Mouse (Mus musculus): Measurements from ENCODE around the gene Dhx9.
"Not testable (repeated sequence)": the region's sequence is repeated elsewhere in the genome, so short reads cannot be mapped to it uniquely, and the experiment has no call there.

The Dhx9 gene

GRCm38 (mm10) chr1:153486120-153486519 lies 1.3 kb downstream of the Dhx9 start:
- not testable (repeated sequence) for DNase-seq (ENCODE audit: low spot score in 2 of 2)

GRCm38 (mm10) chr1:153485201-153485796 lies 2.2 kb downstream of the Dhx9 start:
- no peak for DNase-seq (ENCODE audit: low spot score in 2 of 2)

- no peak for DNase-seq (ENCODE audit: low spot score in 2 of 2)
These were observed 6.4 kb downstream of the Dhx9 start for GRCm38 (mm10) chr1:153481025-153481412.

GRCm38 (mm10) chr1:153480386-153481024 lies 7.0 kb downstream of the Dhx9 start:
- peak; percentile 76 to 78 for DNase-seq (ENCODE audit: low spot score in 2 of 2)

- DNase-seq (ENCODE audit: low spot score in 2 of 2), result no peak
These were observed 8.2 kb downstream of the Dhx9 start for GRCm38 (mm10) chr1:153479296-153479695.

GRCm38 (mm10) chr1:153461796-153462195 lies 25.7 kb downstream of the Dhx9 start:
- DNase-seq (ENCODE audit: low spot score in 2 of 2), result no peak

GRCm38 (mm10) chr1:153456137-153456536 lies 31.3 kb downstream of the Dhx9 start:
- no peak for DNase-seq (ENCODE audit: low spot score in 2 of 2)

GRCm38 (mm10) chr1:153453146-153453642 lies 34.3 kb downstream of the Dhx9 start:
- no peak for DNase-seq (ENCODE audit: low spot score in 2 of 2)

- peak; percentile 46 to 60 for DNase-seq (ENCODE audit: low spot score in 2 of 2)
These were observed 36.0 kb downstream of the Dhx9 start for GRCm38 (mm10) chr1:153451237-153452154.

GRCm38 (mm10) chr1:153446120-153446831 lies 41.2 kb downstream of the Dhx9 start:
- DNase-seq (ENCODE audit: low spot score in 2 of 2), result no peak

- no peak for DNase-seq (ENCODE audit: low spot score in 2 of 2)
These were observed 43.8 kb downstream of the Dhx9 start for GRCm38 (mm10) chr1:153443632-153444031.

GRCm38 (mm10) chr1:153443019-153443418 lies 44.4 kb downstream of the Dhx9 start:
- no peak for DNase-seq (ENCODE audit: low spot score in 2 of 2)

GRCm38 (mm10) chr1:153441656-153442055 lies 45.8 kb downstream of the Dhx9 start:
- no peak for DNase-seq (ENCODE audit: low spot score in 2 of 2)

GRCm38 (mm10) chr1:153440752-153441151 lies 46.7 kb downstream of the Dhx9 start:
- peak in 1 of 2 experiments; percentile 27 for DNase-seq (ENCODE audit: low spot score in 2 of 2)

GRCm38 (mm10) chr1:153437536-153437935 lies 49.9 kb downstream of the Dhx9 start:
- DNase-seq (ENCODE audit: low spot score in 2 of 2), result no peak

GRCm38 (mm10) chr1:153433851-153434589 lies 53.4 kb downstream of the Dhx9 start:
- DNase-seq (ENCODE audit: low spot score in 2 of 2), result no peak

- no peak for DNase-seq (ENCODE audit: low spot score in 2 of 2)
These were observed 55.1 kb downstream of the Dhx9 start for GRCm38 (mm10) chr1:153432329-153432728.

- no peak for DNase-seq (ENCODE audit: low spot score in 2 of 2)
These were observed 55.8 kb downstream of the Dhx9 start for GRCm38 (mm10) chr1:153431701-153432100.

GRCm38 (mm10) chr1:153431158-153431557 lies 56.3 kb downstream of the Dhx9 start:
- no peak for DNase-seq (ENCODE audit: low spot score in 2 of 2)

GRCm38 (mm10) chr1:153424770-153425584 lies 62.5 kb downstream of the Dhx9 start, which contains the start of gene Shcbp1l:
Gene Shcbp1l, plus strand, starts transcription at chr1:153425162.
- DNase-seq (ENCODE audit: low spot score in 2 of 2), result peak; percentile 64 to 71

Data from right cerebral cortex, adult 2 months (tissue).